Mouse (Mus musculus) frontal cortex, adult 2 months (tissue): ENCODE measurements around the gene Oas1g. TPM values are rescaled to one million over a fixed set of nuclear protein-coding genes. Genes with fewer than 3 reads are reported as not detected.
"Not testable (repeated sequence)": the region's sequence is repeated elsewhere in the genome, so short reads cannot be mapped to it uniquely, and the experiment has no call there.

Source experiments
- DNase-seq, 2 experiments: peaks; one replicate each; pipeline ENCODE4 v3.0.0; 2022; ENCODE audit warnings: low spot score in 1 of 2; ENCODE audit errors: extremely low spot score in 1 of 2
- polyA plus RNA-seq: library from polyadenylated mRNA; depleted of rRNA; stranded (reverse); fragments of >200 nt; gene quantifications from 2 replicates; pipeline ENCODE4 v1.2.3, GENCODE M21; 2012

Oas1g gene
- polyA plus RNA-seq, 1 experiment = 0.68 TPM

GRCm38 (mm10) chr5:120891566-120892242, 4.3 kb upstream of the Oas1g start:
- DNase-seq = not testable (repeated sequence)

GRCm38 (mm10) chr5:120890991-120891390, 3.6 kb upstream of the Oas1g start:
- no peak for DNase-seq

- DNase-seq = no peak
These were observed 2.6 kb upstream of the Oas1g start for GRCm38 (mm10) chr5:120890026-120890425.

- DNase-seq = not testable (repeated sequence)
These were observed 942 bp upstream of the Oas1g start for GRCm38 (mm10) chr5:120888294-120888815.

GRCm38 (mm10) chr5:120887831-120888230, 418 bp upstream of the Oas1g start:
- DNase-seq = no peak

GRCm38 (mm10) chr5:120881681-120882080, 5.7 kb downstream of the Oas1g start:
- not testable (repeated sequence) for DNase-seq

- not testable (repeated sequence) for DNase-seq
These were observed 8.6 kb downstream of the Oas1g start for GRCm38 (mm10) chr5:120878803-120879202.

- not testable (repeated sequence) for DNase-seq
These were observed 10.0 kb downstream of the Oas1g start for GRCm38 (mm10) chr5:120877407-120877806.

- not testable (repeated sequence) for DNase-seq
These were observed 10.6 kb downstream of the Oas1g start for GRCm38 (mm10) chr5:120876839-120877238.

- no peak for DNase-seq
These were observed 15.9 kb downstream of the Oas1g start for GRCm38 (mm10) chr5:120871469-120871868.

GRCm38 (mm10) chr5:120870782-120871181, 16.6 kb downstream of the Oas1g start:
- DNase-seq = peak in 1 of 2 experiments; percentile 13

GRCm38 (mm10) chr5:120870081-120870480, 17.3 kb downstream of the Oas1g start:
- no peak for DNase-seq

GRCm38 (mm10) chr5:120869436-120870015, 17.9 kb downstream of the Oas1g start:
- DNase-seq = no peak

GRCm38 (mm10) chr5:120865336-120865860, 22.0 kb downstream of the Oas1g start:
- peak in 1 of 2 experiments; percentile 14 for DNase-seq

GRCm38 (mm10) chr5:120861121-120861520, 26.3 kb downstream of the Oas1g start, which contains the start of gene Oas1h:
TSS of gene Oas1h (plus strand) at chr5:120861421.
- DNase-seq = no peak

- peak; percentile 5 to 30 for DNase-seq
These were observed 28.2 kb downstream of the Oas1g start for GRCm38 (mm10) chr5:120859241-120859640.

GRCm38 (mm10) chr5:120849601-120850136, 37.7 kb downstream of the Oas1g start:
- DNase-seq = peak in 1 of 2 experiments; percentile 53

GRCm38 (mm10) chr5:120847067-120847466, 40.3 kb downstream of the Oas1g start, which contains the start of gene Oas1f:
TSS of gene Oas1f (plus strand) at chr5:120847367.
- DNase-seq = no peak

GRCm38 (mm10) chr5:120844713-120845112, 42.7 kb downstream of the Oas1g start:
- no peak for DNase-seq

GRCm38 (mm10) chr5:120836731-120837585, 50.5 kb downstream of the Oas1g start:
- DNase-seq = peak in 1 of 2 experiments; percentile 64
